Mouse (Mus musculus) neural tube, embryonic 10.5 days (tissue): ENCODE measurements around the gene Cip2a.
A peak's percentile ranks its signal among the peaks of the same experiment; 100 is the strongest.

Source experiments
- DNase-seq: peaks from one replicate; pipeline ENCODE4 v3.0.0-alpha.2; 2017; ENCODE audit warnings: low spot score; ENCODE audit errors: extremely low spot score

The Cip2a gene

GRCm38 (mm10) chr16:48993559-48994342, at the start of gene Cip2a, which contains the start of gene Dzip3:
TSS of gene Cip2a (plus strand) at chr16:48994185.
TSS of gene Dzip3 (minus strand) at chr16:48994165.
- peak; percentile 95 for DNase-seq

- DNase-seq, result no peak
These were observed 21.0 kb upstream of the Cip2a start for GRCm38 (mm10) chr16:48972996-48973395.

GRCm38 (mm10) chr16:48973548-48973947, 20.4 kb upstream of the Cip2a start:
- no peak for DNase-seq

GRCm38 (mm10) chr16:48979965-48980364, 14.0 kb upstream of the Cip2a start:
- no peak for DNase-seq

- DNase-seq, result no peak
These were observed 8.9 kb upstream of the Cip2a start for GRCm38 (mm10) chr16:48985034-48985627.

GRCm38 (mm10) chr16:48989700-48990099, 4.3 kb upstream of the Cip2a start:
- no peak for DNase-seq

- DNase-seq, result no peak
These were observed 1.4 kb upstream of the Cip2a start for GRCm38 (mm10) chr16:48992437-48993230.

GRCm38 (mm10) chr16:48993231-48993558, 790 bp upstream of the Cip2a start:
- no peak for DNase-seq

GRCm38 (mm10) chr16:48994343-48994693, 333 bp downstream of the Cip2a start:
- no peak for DNase-seq

GRCm38 (mm10) chr16:49004151-49004550, 10.2 kb downstream of the Cip2a start:
- DNase-seq, result no peak

GRCm38 (mm10) chr16:49016620-49017332, 22.8 kb downstream of the Cip2a start:
- DNase-seq, result no peak

- DNase-seq, result no peak
These were observed 41.9 kb downstream of the Cip2a start for GRCm38 (mm10) chr16:49035852-49036251.

GRCm38 (mm10) chr16:49037771-49038170, 43.8 kb downstream of the Cip2a start:
- no peak for DNase-seq

- no peak for DNase-seq
These were observed 46.7 kb downstream of the Cip2a start for GRCm38 (mm10) chr16:49040554-49041221.

GRCm38 (mm10) chr16:49049214-49049613, 55.2 kb downstream of the Cip2a start:
- DNase-seq, result no peak

- DNase-seq, result no peak
These were observed 63.2 kb downstream of the Cip2a start, which contains the start of gene Myh15 for GRCm38 (mm10) chr16:49057186-49057585. TSS of gene Myh15 (plus strand) at chr16:49057486.
